Mouse (Mus musculus) lung, adult 2 months (tissue): ENCODE measurements around the gene Adam12. TPM values are rescaled to one million over a fixed set of nuclear protein-coding genes. Genes with fewer than 3 reads are reported as not detected.

ENCODE experiments used
- DNase-seq: peaks from one replicate; pipeline ENCODE4 v3.0.0; 2022
- H3K4me1 ChIP-seq: fragments of 200-500 bp; 2 replicates; pipeline ENCODE4 v1.6.1; 2011; ENCODE audit warnings: low read length; ENCODE audit not compliant: control insufficient read depth, insufficient read depth
- H3K4me3 ChIP-seq: fragments of 200-500 bp; replicated peaks from 2 replicates; pipeline ENCODE3; 2011; ENCODE audit warnings: low read depth, mild to moderate bottlenecking, control low read depth, low read length; ENCODE audit errors: extremely low read depth
- CTCF ChIP-seq: fragments of 200-500 bp; IDR thresholded peaks from 2 replicates; pipeline ENCODE4 v1.5.1; 2011; ENCODE audit warnings: mild to moderate bottlenecking, low read length, control low read depth; ENCODE audit not compliant: insufficient read depth
- POLR2A ChIP-seq: fragments of 200-500 bp; IDR thresholded peaks from 2 replicates; pipeline ENCODE4 v1.6.1; 2011; ENCODE audit warnings: low read depth, mild to moderate bottlenecking, control low read depth, low read length, borderline replicate concordance; ENCODE audit errors: extremely low read depth
- WGBS: fragments of 180-500 bp; shearing (Covaris S2); methylation state at CpG from one replicate; pipeline ENCODE4 v1.1.7; 2018; 5-methylcytosine and 5-hydroxymethylcytosine counted together
- polyA plus RNA-seq: library from polyadenylated mRNA; depleted of rRNA; stranded (reverse); fragments of >200 nt; gene quantifications from 2 replicates; pipeline ENCODE4 v1.2.3, GENCODE M21; 2012; rRNA removed

Adam12 gene
- 1.1 and 1.2 TPM in 2 replicates for polyA plus RNA-seq

- 73% methylated on average over 14 of the region's 14 CpGs for WGBS
- H3K4me1 ChIP-seq: peaks cover 5% of the 10 kb centered on the region; the same call in 1 of the 2 replicates
- TF ChIP-seq POLR2A: no peak
- no peak within 1 kb of the TSS for H3K4me3 ChIP-seq
- no peak for DNase-seq
These were observed at the start of gene Adam12 for GRCm38 (mm10) chr7:134231378-134232346. Gene Adam12 (minus strand): TSS chr7:134232146.

GRCm38 (mm10) chr7:134272956-134273355 is 41.0 kb upstream of the Adam12 start:
- no peak overlapping the region for H3K4me3 ChIP-seq
- TF ChIP-seq CTCF: no peak
- no peak for TF ChIP-seq POLR2A
- DNase-seq: no peak
- no peaks in the 10 kb centered on the region for H3K4me1 ChIP-seq
- 94% methylated on average over 5 of the region's 5 CpGs for WGBS

GRCm38 (mm10) chr7:134272421-134272820 is 40.5 kb upstream of the Adam12 start:
- H3K4me1 ChIP-seq: no peaks in the 10 kb centered on the region
- H3K4me3 ChIP-seq: no peak overlapping the region
- WGBS: 87% methylated on average over 4 of the region's 4 CpGs
- DNase-seq: no peak
- TF ChIP-seq CTCF: no peak
- no peak for TF ChIP-seq POLR2A

DNA sequence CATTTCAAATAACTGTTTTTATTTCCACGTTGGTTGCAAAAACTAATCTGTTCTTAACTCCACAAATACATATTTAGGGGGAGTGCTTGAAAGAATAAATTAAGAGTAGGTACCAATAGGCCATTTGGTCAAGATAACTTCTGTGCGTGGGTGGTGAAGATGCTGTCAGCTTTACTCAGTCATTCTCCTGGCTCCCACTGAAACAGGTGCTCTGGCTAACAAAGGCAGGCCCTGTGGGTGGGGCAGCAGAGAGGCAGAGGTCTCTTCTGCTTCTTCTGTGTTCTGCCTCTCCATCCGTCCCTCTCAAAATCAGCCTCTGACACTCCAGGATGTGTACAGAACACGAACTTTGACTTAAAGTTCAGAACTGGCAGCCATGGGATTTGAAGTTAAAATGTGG is 33.8 kb upstream of the Adam12 start:
- TF ChIP-seq CTCF (no peak), POLR2A (no peak)
- WGBS: 85% methylated on average over 4 of the region's 4 CpGs
- H3K4me3 ChIP-seq: no peak overlapping the region
- DNase-seq: no peak
- peaks cover 16% of the 10 kb centered on the region for H3K4me1 ChIP-seq

- DNase-seq: peak; percentile 68
- Histone ChIP-seq H3K4me1 (peaks cover 16% of the 10 kb centered on the region), H3K4me3 (no peak overlapping the region)
- TF ChIP-seq CTCF (peak; percentile 79), POLR2A (no peak)
- WGBS: 27% methylated on average over 4 of the region's 4 CpGs
These were observed 31.4 kb upstream of the Adam12 start for GRCm38 (mm10) chr7:134263146-134263906.

DNA sequence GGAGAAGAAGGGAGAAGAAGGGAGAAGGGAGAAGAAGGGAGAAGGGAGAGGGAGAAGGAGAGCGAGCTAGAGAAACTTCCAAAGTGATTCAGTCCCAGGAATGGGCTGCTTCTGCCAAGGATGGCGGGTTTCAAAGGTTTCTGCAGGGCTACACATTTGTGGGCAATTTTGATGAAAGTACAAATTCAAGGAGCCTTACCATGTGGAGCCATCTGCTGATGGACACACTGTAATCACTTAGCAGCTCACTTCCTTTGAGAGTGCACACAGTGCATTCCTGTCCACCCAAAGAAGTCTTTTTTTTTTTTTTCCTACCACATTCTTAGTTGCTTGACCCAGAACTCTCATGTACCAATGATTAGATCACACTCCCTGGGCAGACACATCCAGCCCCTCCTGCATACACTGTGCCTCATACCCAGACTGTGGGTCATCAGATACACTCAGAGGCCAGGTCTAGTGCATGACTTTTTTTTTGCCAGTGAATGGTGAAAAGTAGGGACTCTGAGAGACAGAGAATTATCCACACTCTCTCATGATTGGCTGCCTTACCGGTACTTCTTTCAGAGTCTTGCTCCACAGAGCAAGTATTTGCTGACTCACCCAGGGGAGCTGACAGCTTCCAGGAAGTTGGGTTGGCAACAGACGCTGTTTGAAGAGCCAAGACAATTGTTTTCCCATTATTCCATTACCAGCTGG is 29.2 kb upstream of the Adam12 start:
- H3K4me3 ChIP-seq: no peak overlapping the region
- H3K4me1 ChIP-seq: peaks cover 16% of the 10 kb centered on the region
- TF ChIP-seq POLR2A (no peak), CTCF (no peak)
- 36% methylated on average over 4 of the region's 4 CpGs for WGBS
- peak; percentile 38 for DNase-seq

DNA sequence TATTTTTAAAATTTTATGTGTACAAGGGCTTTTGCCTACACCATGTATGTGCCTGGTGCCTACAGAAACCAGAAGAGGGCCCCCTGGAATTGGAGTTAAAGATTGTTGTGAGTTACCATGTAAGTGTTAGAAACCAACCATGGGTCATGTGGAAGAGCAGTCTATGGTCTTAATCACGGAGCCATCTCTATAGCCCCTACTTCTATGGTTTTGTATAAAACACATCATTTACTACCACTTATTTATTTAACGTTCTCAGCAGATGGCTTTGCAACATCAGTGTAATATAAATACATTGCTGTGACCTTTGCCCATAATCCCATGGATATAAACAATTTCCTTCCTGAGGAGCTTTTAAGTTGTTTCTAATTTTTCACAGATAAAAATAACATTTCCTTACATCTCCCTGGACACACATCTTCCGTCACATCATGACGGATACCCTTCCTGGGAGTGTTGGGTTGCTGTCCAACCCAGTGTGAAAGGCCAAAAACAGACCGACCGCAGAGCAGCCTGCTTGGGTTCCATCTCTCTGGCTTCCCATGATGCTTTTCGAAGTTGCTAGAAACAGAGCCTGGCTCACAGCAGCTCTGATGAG is 18.4 kb upstream of the Adam12 start:
- WGBS: 42% methylated on average over 7 of the region's 7 CpGs
- TF ChIP-seq CTCF (no peak), POLR2A (no peak)
- DNase-seq: no peak
- H3K4me1 ChIP-seq: no peaks in the 10 kb centered on the region
- no peak overlapping the region for H3K4me3 ChIP-seq

DNA sequence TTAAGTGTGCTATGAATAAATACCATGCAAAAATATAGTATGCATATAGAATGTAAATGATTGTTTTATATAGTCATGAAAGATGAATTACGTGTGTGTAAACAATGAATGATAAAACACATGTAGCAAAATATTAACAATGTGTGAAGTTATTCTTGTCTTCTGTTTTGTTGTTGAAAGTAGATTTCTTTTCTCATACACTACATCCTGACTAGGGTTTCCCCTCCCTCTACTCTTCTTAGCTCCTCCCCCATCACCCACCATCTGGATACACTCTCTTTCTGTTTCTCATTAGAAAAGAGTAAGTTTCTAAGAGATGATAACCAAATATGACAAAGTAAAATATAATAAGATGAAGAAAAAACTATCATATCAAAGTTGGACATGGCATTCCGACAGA is 16.1 kb upstream of the Adam12 start:
- no peak for TF ChIP-seq POLR2A
- TF ChIP-seq CTCF: no peak
- WGBS: 85% methylated on average over 2 of the region's 2 CpGs
- H3K4me3 ChIP-seq: no peak overlapping the region
- DNase-seq: no peak
- H3K4me1 ChIP-seq: no peaks in the 10 kb centered on the region

DNA sequence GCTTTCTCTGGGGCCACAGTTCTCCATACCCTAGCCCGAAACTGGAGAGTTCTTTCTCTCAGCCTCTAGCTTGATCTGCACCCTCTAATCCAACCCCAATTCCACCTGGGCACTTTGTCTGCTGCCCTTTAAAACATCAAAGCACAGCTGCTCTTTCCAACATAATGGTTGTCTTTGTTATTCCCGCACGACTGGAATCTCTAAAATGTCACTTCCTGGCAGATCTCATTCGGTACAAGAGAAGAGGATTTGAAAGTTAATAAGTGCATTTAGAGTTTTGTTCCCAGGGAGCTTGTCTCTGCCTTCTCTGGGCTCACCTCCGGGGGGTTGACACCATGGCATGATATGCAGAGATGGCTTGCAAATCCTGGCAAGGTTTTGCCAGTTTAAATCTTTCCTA is 14.7 kb upstream of the Adam12 start:
- Histone ChIP-seq H3K4me3 (no peak overlapping the region), H3K4me1 (no peaks in the 10 kb centered on the region; the same call in 1 of the 2 replicates)
- WGBS: 47% methylated on average over 5 of the region's 5 CpGs
- DNase-seq: no peak
- TF ChIP-seq POLR2A: no peak
- TF ChIP-seq CTCF: no peak
